Mouse (Mus musculus) midbrain, embryonic 15.5 days (tissue): Measurements from ENCODE around the gene Mvp. TPM values are rescaled to one million over a fixed set of nuclear protein-coding genes. Genes with fewer than 3 reads are reported as not detected.

Source experiments
- microRNA-seq: library from miRNA; unstranded; fragments of <30 nt; microRNA quantifications from one replicate; pipeline ENCODE4, GENCODE M21; 2016
- polyA plus RNA-seq: library from polyadenylated mRNA; unstranded; fragments of >200 nt; fragmentation: Nextera tagmentation; extraction: Ambion mirVana; gene quantifications from 2 replicates; pipeline ENCODE4 v1.2.1, GENCODE M21; 2015

Mvp gene
- polyA plus RNA-seq, 1 experiment from 2014 or later: 4.0 TPM

Small RNA genes lying within 50 kb of the gene (microRNA-seq; reads per million reads assigned to microRNA genes)
- not detected for gene Gm44343

Other genes with a start within 250 kb of the Mvp start
- gene Gdpd3, start 248.3 kb downstream of the Mvp start, polyA plus RNA-seq: 2.2 and 2.3 TPM in 2 replicates
- gene Ypel3, start 237.7 kb downstream of the Mvp start, polyA plus RNA-seq: 201 and 224 TPM in 2 replicates
- 0.37 and 0.57 TPM in 2 replicates for gene Tbx6, start 233.1 kb downstream of the Mvp start, polyA plus RNA-seq
- gene Ppp4c, start 222.1 kb downstream of the Mvp start, polyA plus RNA-seq: 191 and 192 TPM in 2 replicates
- gene Fam57b, start 217.0 kb downstream of the Mvp start, polyA plus RNA-seq: 60.4 and 65.4 TPM in 2 replicates
- not detected in 2 replicates for gene 4930451I11Rik, start 183.0 kb downstream of the Mvp start, polyA plus RNA-seq
- 19.8 and 23.8 TPM in 2 replicates for gene Doc2a, start 167.2 kb downstream of the Mvp start, polyA plus RNA-seq
- 16.7 and 22.8 TPM in 2 replicates for gene Hirip3, start 152.6 kb downstream of the Mvp start, polyA plus RNA-seq
- 94.4 and 100 TPM in 2 replicates for gene Ino80e, start 152.2 kb downstream of the Mvp start, polyA plus RNA-seq
- gene Taok2, start 129.9 kb downstream of the Mvp start, polyA plus RNA-seq: 66.8 and 70.9 TPM in 2 replicates
- 33.2 and 36.1 TPM in 2 replicates for gene Tmem219, start 91.7 kb downstream of the Mvp start, polyA plus RNA-seq
- 133 and 136 TPM in 2 replicates for gene Kctd13, start 85.7 kb downstream of the Mvp start, polyA plus RNA-seq
- 7.8 and 8.9 TPM in 2 replicates for gene Asphd1, start 65.0 kb downstream of the Mvp start, polyA plus RNA-seq
- 50.5 and 56.2 TPM in 2 replicates for gene Sez6l2, start 64.1 kb downstream of the Mvp start, polyA plus RNA-seq
- gene Cdipt, start 38.7 kb downstream of the Mvp start, polyA plus RNA-seq: 136 and 150 TPM in 2 replicates
- gene Cdiptos, start 38.5 kb downstream of the Mvp start, polyA plus RNA-seq: 1.1 and 1.5 TPM in 2 replicates
- 1.0 TPM in 1 of 2 replicates, not detected in the other for gene Pagr1b, start 1.9 kb upstream of the Mvp start, polyA plus RNA-seq
- gene Pagr1a, start 2.7 kb upstream of the Mvp start, polyA plus RNA-seq: 46.9 and 73.4 TPM in 2 replicates
- 44.9 and 52.6 TPM in 2 replicates for gene Gm42742, start 6.5 kb upstream of the Mvp start, polyA plus RNA-seq
- 40.7 and 42.3 TPM in 2 replicates for gene Prrt2, start 6.6 kb upstream of the Mvp start, polyA plus RNA-seq
- 78.0 and 89.8 TPM in 2 replicates for gene Maz, start 12.4 kb upstream of the Mvp start, polyA plus RNA-seq
- gene Kif22, start 27.9 kb upstream of the Mvp start, polyA plus RNA-seq: 21.4 and 24.8 TPM in 2 replicates
- gene Zg16, start 72.7 kb upstream of the Mvp start, polyA plus RNA-seq: not detected in 2 replicates
- 1.9 and 2.3 TPM in 2 replicates for gene AI467606, start 76.7 kb upstream of the Mvp start, polyA plus RNA-seq
- 0.76 and 0.83 TPM in 2 replicates for gene Qprt, start 107.6 kb upstream of the Mvp start, polyA plus RNA-seq
- gene Spn, start 123.2 kb upstream of the Mvp start, polyA plus RNA-seq: 0.04 TPM in 1 of 2 replicates, not detected in the other
- 82.1 and 82.6 TPM in 2 replicates for gene Cd2bp2, start 181.4 kb upstream of the Mvp start, polyA plus RNA-seq
- 39.6 and 44.8 TPM in 2 replicates for gene Tbc1d10b, start 193.8 kb upstream of the Mvp start, polyA plus RNA-seq
- 3.9 and 5.0 TPM in 2 replicates for gene Mylpf, start 194.3 kb upstream of the Mvp start, polyA plus RNA-seq
- 63.7 and 64.1 TPM in 2 replicates for gene Zfp553, start 218.4 kb upstream of the Mvp start, polyA plus RNA-seq
- 17.0 and 18.2 TPM in 2 replicates for gene Sept1, start 218.5 kb upstream of the Mvp start, polyA plus RNA-seq
- gene Zfp771, start 229.7 kb upstream of the Mvp start, polyA plus RNA-seq: 72.0 and 73.1 TPM in 2 replicates
- 114 and 118 TPM in 2 replicates for gene Dctpp1, start 246.1 kb upstream of the Mvp start, polyA plus RNA-seq